Mouse (Mus musculus): ENCODE measurements around the gene Atp5j.

Atp5j gene

DNA sequence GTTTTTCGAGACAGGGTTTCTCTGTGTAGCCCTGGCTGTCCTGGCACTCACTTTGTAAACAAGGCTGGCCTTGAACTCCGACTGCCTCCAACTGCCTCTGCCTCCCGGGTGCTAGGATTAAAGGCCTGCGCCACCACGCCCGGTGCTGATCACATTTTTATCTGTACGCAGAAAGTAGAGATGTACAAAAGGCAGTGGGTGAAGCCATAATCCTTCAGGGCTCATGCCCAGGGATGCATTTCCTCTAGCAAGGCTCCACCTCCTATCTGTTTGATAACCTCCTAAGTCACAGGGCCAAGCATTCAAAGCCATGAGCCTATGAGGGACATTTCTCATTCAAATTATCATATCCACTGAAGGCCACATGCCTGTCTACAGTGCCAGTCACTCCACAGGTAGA lies 27.6 kb downstream of the Atp5j start:
- DNase-seq (ENCODE audit: low spot score in 2 of 2): no peak

DNA sequence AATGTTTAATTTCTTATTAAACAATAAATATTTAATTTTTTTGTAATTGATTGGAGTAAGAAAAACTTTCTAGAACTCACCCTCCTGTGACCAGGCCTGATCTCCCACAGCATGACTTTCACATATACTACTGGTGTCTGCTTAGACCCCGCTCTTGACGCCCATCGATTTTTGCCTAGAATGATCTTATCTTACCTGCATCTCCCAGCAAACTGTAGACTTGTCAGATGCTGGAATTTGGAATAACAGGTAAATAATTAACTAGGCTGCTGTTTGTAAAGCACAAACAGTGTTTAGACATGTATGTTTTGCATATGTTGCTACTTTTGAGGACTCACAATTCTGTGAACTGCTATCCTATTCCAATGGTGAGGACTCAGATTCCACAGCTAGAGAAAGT lies 29.2 kb downstream of the Atp5j start:
- DNase-seq (ENCODE audit: low spot score in 2 of 2): no peak

DNA sequence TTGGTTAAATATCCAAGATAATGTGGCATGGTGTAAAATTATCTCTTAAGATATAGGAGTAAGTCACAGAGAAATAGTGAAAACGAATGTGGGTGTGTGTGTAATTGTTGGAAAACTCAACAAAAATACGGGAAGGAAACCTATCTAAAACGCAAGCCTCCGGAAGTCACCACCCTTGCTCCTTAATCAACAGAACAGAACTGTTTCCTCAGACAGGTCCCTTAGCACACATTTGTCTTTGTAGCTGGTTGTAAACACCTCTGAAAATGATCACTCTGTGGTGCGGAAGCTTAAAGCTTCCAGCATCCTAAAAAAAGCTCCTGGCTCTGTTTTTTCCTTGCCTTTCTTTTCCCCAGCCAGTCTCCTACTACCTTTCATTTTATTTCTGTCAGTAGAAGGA lies 30.6 kb downstream of the Atp5j start:
- DNase-seq (ENCODE audit: low spot score in 2 of 2): no peak

DNA sequence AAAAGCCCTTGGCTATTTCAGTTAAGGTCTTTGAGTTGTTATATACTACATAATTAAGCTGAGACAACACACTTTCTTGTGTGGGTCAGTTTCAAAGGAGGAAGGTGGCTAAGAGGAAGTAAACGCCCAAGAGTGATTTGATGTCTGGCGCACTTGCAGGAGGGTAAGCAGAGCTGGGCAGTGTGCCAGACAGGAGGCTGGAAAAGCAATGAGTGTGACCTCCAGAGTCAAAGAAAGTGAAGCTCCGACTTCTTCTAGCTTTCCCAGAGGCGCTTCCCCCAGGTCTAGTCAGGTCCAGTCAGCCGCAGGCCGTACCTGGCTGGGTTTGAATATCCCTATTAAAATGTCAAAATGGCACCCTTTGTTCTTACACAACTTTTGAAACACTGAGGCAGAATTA lies 33.2 kb downstream of the Atp5j start:
- no peak for DNase-seq (ENCODE audit: low spot score in 2 of 2)

DNA sequence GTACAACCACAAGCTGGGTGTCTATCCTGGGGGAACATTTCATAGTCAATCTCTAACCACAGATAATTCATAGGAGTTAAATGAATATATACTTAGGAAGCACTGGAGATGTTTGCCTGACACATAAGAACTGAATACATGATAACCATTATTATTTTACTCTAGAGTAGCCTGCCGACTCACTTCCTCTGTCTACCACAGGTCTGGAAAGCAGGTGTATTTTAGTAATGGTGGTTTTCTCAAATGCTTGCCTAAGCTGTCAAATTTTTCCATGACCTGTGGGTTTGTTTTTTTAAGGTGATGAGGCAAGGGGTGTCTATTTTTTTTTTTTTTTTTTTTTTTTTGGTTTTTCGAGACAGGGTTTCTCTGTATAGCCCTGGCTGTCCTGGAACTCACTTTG lies 35.4 kb downstream of the Atp5j start:
- DNase-seq (ENCODE audit: low spot score in 2 of 2): no peak

DNA sequence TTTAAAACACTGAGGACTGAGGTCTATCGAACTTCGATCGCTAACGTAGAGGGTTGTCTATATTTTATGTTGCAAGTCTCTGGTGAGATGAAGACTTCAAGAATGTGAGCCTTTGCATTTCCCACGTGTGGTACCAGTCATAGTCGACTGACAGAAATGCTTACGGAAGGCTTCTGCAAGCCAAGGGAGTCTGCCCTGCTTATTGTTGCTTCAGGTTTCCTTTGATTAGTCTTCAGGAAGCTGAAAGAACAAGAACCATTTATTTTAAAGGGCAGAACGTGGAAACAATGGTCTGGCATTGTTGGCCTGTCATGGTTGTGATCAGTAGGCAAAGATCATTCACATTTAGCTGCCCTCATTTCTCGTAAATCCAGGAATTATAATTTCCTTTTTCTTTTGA lies 38.7 kb downstream of the Atp5j start:
- DNase-seq (ENCODE audit: low spot score in 2 of 2): no peak

DNA sequence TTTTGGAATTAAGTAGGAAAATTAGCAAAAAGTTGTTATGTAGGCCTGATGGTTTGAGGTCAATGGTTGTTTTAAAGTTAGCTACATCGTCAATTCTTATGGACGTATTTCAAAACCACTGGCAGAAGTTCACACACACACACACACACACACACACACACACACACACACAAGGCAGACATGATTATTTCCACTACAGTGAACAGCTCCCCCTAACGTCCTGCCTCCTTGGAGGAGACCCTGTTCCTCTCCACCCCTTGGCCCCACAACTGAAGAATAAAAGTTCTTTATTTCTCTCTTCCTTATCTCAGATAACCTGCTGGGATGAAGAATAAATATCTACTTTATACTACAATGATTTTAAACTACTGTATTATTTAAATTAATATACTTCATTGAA lies 40.1 kb downstream of the Atp5j start:
- no peak for DNase-seq (ENCODE audit: low spot score in 2 of 2)

DNA sequence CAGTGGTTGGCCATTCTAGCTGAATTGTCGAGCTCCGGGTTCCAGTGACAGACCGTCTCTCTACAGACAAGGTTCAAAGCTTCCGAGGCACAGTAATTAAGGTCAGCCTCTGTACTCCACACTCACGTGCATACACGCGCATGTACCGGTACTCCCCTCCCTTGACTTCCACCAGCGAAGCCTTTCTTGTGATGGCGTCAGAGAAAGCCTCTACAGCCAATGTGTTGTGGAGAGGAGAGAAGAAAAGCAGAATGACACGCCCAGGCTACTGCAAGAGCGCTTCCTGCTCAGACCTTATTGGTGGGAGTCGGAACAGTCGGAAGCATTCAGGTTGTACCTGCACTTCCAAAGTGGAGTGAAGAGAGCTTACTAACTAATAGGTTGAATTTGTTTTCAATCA lies 42.0 kb downstream of the Atp5j start:
- DNase-seq (ENCODE audit: low spot score in 2 of 2): no peak

DNA sequence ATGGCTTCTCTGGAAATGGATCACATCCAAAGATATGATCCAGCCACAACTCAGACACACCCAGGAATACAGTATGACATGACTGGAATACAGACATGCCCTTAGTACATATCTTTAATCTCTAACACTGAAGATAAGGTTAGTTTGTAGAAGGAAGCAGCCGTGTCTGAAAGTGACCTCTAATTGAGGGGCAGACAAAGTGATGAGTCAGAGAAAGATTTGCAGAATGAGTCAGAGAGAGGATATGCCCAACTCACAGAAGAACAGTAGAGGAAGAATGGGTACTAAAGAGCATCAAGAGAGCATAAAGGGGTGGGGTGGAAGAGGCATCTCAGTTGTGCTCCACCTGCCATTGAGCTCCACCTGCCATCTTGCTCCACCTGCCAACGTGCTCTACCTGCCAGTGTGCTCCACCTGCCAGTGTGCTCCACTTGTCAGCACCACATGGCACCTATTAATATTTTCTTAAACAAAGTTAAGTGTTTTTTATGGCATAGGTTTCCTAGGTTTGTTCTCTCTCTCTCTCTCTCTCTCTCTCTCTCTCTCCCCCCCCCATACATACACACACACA lies 44.7 kb downstream of the Atp5j start:
- no peak for DNase-seq (ENCODE audit: low spot score in 2 of 2)

DNA sequence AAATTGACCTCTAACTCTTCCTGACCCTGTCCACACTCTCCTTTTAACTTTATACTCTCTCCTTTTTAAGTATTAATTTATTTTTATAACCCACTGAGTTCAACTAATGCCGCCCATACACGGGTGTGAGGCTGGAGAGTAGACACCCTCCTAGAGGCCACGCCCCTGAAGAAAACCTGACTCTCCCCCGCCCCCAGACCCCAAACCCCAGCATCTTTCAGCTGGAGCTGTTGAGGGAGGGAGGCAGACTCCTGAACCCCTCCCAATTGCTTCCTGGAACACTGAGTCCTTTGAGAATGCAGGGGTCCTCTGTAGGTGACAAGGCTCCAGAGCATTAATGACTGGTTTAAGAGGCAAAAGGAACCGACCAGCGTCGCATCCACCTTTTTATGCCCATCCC lies 50.5 kb downstream of the Atp5j start:
- DNase-seq (ENCODE audit: low spot score in 2 of 2): no peak

DNA sequence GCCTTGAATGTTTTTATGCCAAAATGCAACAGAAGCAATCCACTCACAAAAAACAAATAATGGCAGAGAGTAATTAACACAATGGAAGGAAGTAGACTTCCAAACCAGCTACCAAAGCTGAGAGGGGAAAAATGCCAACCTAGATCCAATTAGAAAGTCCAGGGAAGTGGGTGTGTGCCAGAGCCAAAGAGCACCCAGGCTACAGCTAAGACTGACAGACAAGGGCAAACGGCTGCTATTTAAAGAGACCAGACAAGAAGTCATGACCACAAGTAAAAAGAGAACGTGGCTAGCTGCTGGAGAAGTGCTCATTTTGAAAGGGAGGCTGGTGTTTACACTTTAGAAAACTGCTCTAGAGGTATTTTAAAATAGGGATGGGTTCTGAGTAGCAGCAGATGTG lies 52.1 kb downstream of the Atp5j start:
- DNase-seq (ENCODE audit: low spot score in 2 of 2): no peak

DNA sequence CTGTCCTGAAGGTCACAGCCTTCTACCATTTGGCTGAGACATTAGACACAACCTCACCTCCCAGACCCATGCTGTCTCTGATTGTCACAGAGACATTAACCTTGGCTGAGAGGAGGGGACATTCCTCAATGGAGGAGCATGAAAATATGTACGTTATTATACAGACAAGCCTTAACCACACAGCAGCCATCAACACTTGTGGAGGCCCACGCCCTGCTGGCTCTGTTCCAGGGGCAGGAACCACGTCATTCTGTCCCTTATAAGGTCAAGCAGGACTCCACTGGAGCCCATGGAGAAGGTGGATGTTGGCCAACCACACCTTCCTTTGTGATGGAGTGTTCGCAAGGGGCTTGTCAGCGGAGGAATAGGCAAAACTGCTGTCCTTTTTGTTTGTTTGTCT lies 55.7 kb downstream of the Atp5j start:
- no peak for DNase-seq (ENCODE audit: low spot score in 2 of 2)

DNA sequence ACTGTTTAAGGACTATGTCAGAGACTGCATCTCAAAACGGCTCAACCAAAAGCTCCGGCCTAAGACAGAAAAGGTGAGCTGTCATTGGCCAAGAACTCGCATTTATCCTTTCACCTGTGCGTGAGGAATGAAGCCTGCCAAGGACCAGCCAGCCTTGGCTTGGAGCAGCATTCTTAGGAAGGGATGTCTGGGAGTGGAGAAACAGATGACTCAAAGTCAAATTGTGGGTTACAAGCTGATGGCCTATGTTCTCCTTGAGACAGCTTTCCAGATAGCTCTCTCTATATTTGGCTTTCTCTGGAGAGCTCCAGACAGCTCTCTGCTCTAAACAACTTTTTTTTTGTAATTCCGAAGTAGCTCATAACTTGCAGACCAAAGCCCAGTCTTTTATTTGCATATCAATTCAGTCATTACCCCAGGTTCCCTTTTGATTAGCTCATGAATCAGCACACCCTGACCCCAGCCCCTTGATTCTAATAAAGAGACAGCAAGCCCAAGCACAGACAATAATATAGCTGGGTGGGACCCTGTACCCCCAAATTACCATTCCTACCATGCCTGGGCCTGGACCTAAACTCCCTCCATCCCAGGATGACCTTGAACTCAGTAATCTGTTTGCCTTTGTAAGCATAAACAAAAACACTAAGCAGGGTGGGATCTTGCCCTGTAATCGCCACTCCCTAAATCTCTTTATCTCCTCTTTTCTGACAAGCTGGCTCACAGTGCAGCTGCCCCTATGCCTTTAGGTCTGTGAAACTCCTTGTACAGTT lies 56.4 kb downstream of the Atp5j start:
- DNase-seq (ENCODE audit: low spot score in 2 of 2): no peak

DNA sequence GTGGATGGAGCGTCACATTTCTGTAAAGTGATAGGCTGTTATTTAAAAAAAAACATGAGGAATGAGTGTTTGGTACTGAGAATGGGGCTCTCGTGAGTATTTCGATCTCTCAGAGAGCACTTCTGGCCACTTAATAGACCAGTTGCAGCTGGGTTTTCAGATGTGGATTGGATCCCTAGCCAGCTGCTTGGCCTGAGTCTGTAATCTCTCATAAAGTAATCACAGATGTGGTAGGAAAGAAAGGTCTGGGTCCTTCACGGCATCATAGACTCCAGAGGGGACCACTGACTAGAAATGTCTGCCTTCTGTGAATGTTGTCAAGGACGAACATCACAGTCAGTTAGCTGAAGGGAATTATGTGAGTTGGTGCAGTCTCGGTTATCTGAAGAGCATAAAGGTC lies 57.0 kb downstream of the Atp5j start:
- DNase-seq (ENCODE audit: low spot score in 2 of 2): no peak
